Mouse (Mus musculus) ES-Bruce4 (cell line): ENCODE data around the gene Atp6v0a2.

Experiments used
- CTCF ChIP-seq: IDR thresholded peaks from one replicate; pipeline ENCODE4 v1.8.1; 2011; ENCODE audit warnings: low read depth, low read length
- EP300 ChIP-seq: IDR thresholded peaks from 2 replicates; pipeline ENCODE4 v1.6.1; 2011; ENCODE audit warnings: low read depth, low read length; ENCODE audit not compliant: insufficient read depth

- TF ChIP-seq CTCF: peak; percentile 49
- no peak for TF ChIP-seq EP300
Measured at GRCm38 (mm10) chr5:124602349-124602748, 26.0 kb upstream of the Atp6v0a2 start.
